Mouse (Mus musculus) MEL (cell line): ENCODE data around the gene Vars. TPM values are rescaled to one million over a fixed set of nuclear protein-coding genes. Genes with fewer than 3 reads are reported as not detected.

Experiments used
- DNase-seq: peaks from one replicate; pipeline ENCODE4 v3.0.0; 2011; ENCODE audit warnings: low read depth, low spot score
- H3K27ac ChIP-seq: 2 replicates; pipeline ENCODE4 v1.5.1; 2012; ENCODE audit warnings: low read depth, mild to moderate bottlenecking, control low read depth, low read length, moderate library complexity; ENCODE audit not compliant: control insufficient read depth
- H3K27me3 ChIP-seq, 2 experiments: fragments of 150-350 bp in 1 of 2; sonication (generic) in 1 of 2; 2 replicates each; pipeline ENCODE4 v1.6.1; 2012; ENCODE audit warnings: low read length in 2 of 2, mild to moderate bottlenecking in 2 of 2, improper control_type of control experiment in 1 of 2, moderate library complexity in 1 of 2; ENCODE audit not compliant: insufficient read depth in 2 of 2, control insufficient read depth in 1 of 2
- H3K36me3 ChIP-seq, 2 experiments: 2 replicates each; pipeline ENCODE4 v1.6.1; 2012 to 2014; ENCODE audit warnings: low read length in 2 of 2, improper control_type of control experiment in 1 of 2, inconsistent platforms in 1 of 2, mild to moderate bottlenecking in 1 of 2; ENCODE audit not compliant: insufficient read depth in 2 of 2, control insufficient read depth in 1 of 2
- H3K4me1 ChIP-seq, 2 experiments: fragments of 150-350 bp in 1 of 2; sonication (generic) in 1 of 2; 2 replicates each; pipeline ENCODE4 v1.6.1; 2012; ENCODE audit warnings: low read length in 2 of 2, improper control_type of control experiment in 1 of 2, mild to moderate bottlenecking in 1 of 2; ENCODE audit not compliant: insufficient read depth in 2 of 2, control insufficient read depth in 1 of 2
- H3K4me3 ChIP-seq, 2 experiments: fragments of 150-350 bp in 1 of 2; sonication (generic) in 1 of 2; 2 replicates each; pipeline ENCODE4 v1.5.1; 2012; ENCODE audit warnings: low read depth in 2 of 2, low read length in 2 of 2, mild to moderate bottlenecking in 2 of 2, moderate library complexity in 2 of 2, control low read depth in 1 of 2, improper control_type of control experiment in 1 of 2; ENCODE audit not compliant: control insufficient read depth in 1 of 2, insufficient read depth in 1 of 2
- H3K79me2 ChIP-seq: 2 replicates; pipeline ENCODE4 v1.6.1; 2012; ENCODE audit warnings: mild to moderate bottlenecking, low read length, moderate library complexity; ENCODE audit not compliant: control insufficient read depth, poor library complexity, insufficient read depth
- H3K9ac ChIP-seq: 2 replicates; pipeline ENCODE4 v1.6.1; 2012; ENCODE audit warnings: low read depth, mild to moderate bottlenecking, control low read depth, low read length, moderate library complexity; ENCODE audit not compliant: control insufficient read depth, poor library complexity, severe bottlenecking
- H3K9me3 ChIP-seq: fragments of 150-350 bp; sonication (generic); replicated peaks from 2 replicates; pipeline ENCODE4 v1.6.1; 2012; ENCODE audit warnings: mild to moderate bottlenecking, low read length, improper control_type of control experiment, moderate library complexity; ENCODE audit not compliant: insufficient read depth
- CHD2 ChIP-seq: IDR thresholded peaks from 2 replicates; pipeline ENCODE4 v1.6.1; 2011; ENCODE audit warnings: low read length, improper control_type of control experiment
- E2F4 ChIP-seq: IDR thresholded peaks from 2 replicates; pipeline ENCODE4 v1.6.1; 2011; ENCODE audit warnings: low read depth, low read length, improper control_type of control experiment, borderline replicate concordance
- EP300 ChIP-seq, 2 experiments: IDR thresholded peaks; 2 replicates each; pipeline ENCODE4 v1.6.1; 2011; ENCODE audit warnings: improper control_type of control experiment in 2 of 2, low read length in 2 of 2, low read depth in 1 of 2, mild to moderate bottlenecking in 1 of 2
- ETS1 ChIP-seq: IDR thresholded peaks from 2 replicates; pipeline ENCODE4 v1.6.1; 2012; ENCODE audit warnings: low read depth, mild to moderate bottlenecking, inconsistent platforms, low read length, improper control_type of control experiment, moderate library complexity
- GATA1 ChIP-seq: IDR thresholded peaks from 2 replicates; pipeline ENCODE4 v1.6.1; 2011; ENCODE audit warnings: low read depth, low read length, improper control_type of control experiment
- HCFC1 ChIP-seq: IDR thresholded peaks from 2 replicates; pipeline ENCODE4 v1.6.1; 2012; ENCODE audit warnings: low read depth, mild to moderate bottlenecking, inconsistent platforms, low read length, improper control_type of control experiment, moderate library complexity
- KAT2A ChIP-seq: conservative IDR thresholded peaks from 2 replicates; pipeline ENCODE4 v1.6.1; 2012; ENCODE audit warnings: low read depth, low read length, improper control_type of control experiment, inconsistent platforms
- MAFK ChIP-seq: IDR thresholded peaks from 2 replicates; pipeline ENCODE4 v1.6.1; 2011; ENCODE audit warnings: low read depth, mild to moderate bottlenecking, low read length, improper control_type of control experiment, borderline replicate concordance
- MAX ChIP-seq: IDR thresholded peaks from 2 replicates; pipeline ENCODE4 v1.6.1; 2011; ENCODE audit warnings: low read length, improper control_type of control experiment
- MAZ ChIP-seq: IDR thresholded peaks from 2 replicates; pipeline ENCODE4 v1.6.1; 2012; ENCODE audit warnings: low read depth, mild to moderate bottlenecking, inconsistent platforms, low read length, improper control_type of control experiment
- MEF2A ChIP-seq: IDR thresholded peaks from 2 replicates; pipeline ENCODE4 v1.6.1; 2014; ENCODE audit warnings: low read depth, mild to moderate bottlenecking, inconsistent platforms, low read length, improper control_type of control experiment; ENCODE audit not compliant: poor library complexity, insufficient replicate concordance, severe bottlenecking; ENCODE audit errors: extremely low read depth
- MXI1 ChIP-seq: IDR thresholded peaks from 2 replicates; pipeline ENCODE4 v1.6.1; 2011; ENCODE audit warnings: mild to moderate bottlenecking, low read depth, low read length, improper control_type of control experiment
- NELFE ChIP-seq: IDR thresholded peaks from 2 replicates; pipeline ENCODE4 v1.6.1; 2011; ENCODE audit warnings: low read depth, low read length, improper control_type of control experiment
- POLR2A ChIP-seq, 2 experiments: IDR thresholded peaks; 2 replicates each; pipeline ENCODE4 v1.6.1; 2011 to 2012; ENCODE audit warnings: low read length in 2 of 2, mild to moderate bottlenecking in 2 of 2, control low read depth in 1 of 2, improper control_type of control experiment in 1 of 2, low read depth in 1 of 2, moderate library complexity in 1 of 2; ENCODE audit not compliant: control insufficient read depth in 1 of 2, insufficient read depth in 1 of 2, poor library complexity in 1 of 2
- POLR2AphosphoS2 ChIP-seq: IDR thresholded peaks from 2 replicates; pipeline ENCODE4 v1.6.1; 2011; ENCODE audit warnings: low read length, improper control_type of control experiment
- RAD21 ChIP-seq: IDR thresholded peaks from 2 replicates; pipeline ENCODE4 v1.6.1; 2011; ENCODE audit warnings: mild to moderate bottlenecking, low read depth, low read length, improper control_type of control experiment
- RCOR1 ChIP-seq: IDR thresholded peaks from 2 replicates; pipeline ENCODE4 v1.6.1; 2012; ENCODE audit warnings: low read depth, mild to moderate bottlenecking, inconsistent platforms, low read length, improper control_type of control experiment
- SIN3A ChIP-seq: IDR thresholded peaks from 2 replicates; pipeline ENCODE4 v1.6.1; 2012; ENCODE audit warnings: low read length, improper control_type of control experiment, inconsistent platforms
- SMC3 ChIP-seq: IDR thresholded peaks from 2 replicates; pipeline ENCODE4 v1.6.1; 2011; ENCODE audit warnings: low read depth, low read length, improper control_type of control experiment
- TBP ChIP-seq: IDR thresholded peaks from 2 replicates; pipeline ENCODE4 v1.8.0; 2011; ENCODE audit warnings: low read depth, low read length, improper control_type of control experiment
- TCF12 ChIP-seq: IDR thresholded peaks from 2 replicates; pipeline ENCODE4 v1.6.1; 2014; ENCODE audit warnings: low read depth, mild to moderate bottlenecking, inconsistent platforms, low read length, improper control_type of control experiment, moderate library complexity
- UBTF ChIP-seq: IDR thresholded peaks from 2 replicates; pipeline ENCODE4 v1.6.1; 2012; ENCODE audit warnings: low read depth, mild to moderate bottlenecking, inconsistent platforms, low read length, improper control_type of control experiment, moderate library complexity, borderline replicate concordance; ENCODE audit not compliant: insufficient read depth
- USF1 ChIP-seq: IDR thresholded peaks from 2 replicates; pipeline ENCODE4 v1.6.1; 2014; ENCODE audit warnings: low read depth, mild to moderate bottlenecking, inconsistent platforms, low read length, improper control_type of control experiment, moderate library complexity
- ZMIZ1 ChIP-seq: IDR thresholded peaks from 2 replicates; pipeline ENCODE4 v1.6.1; 2012; ENCODE audit warnings: low read depth, mild to moderate bottlenecking, inconsistent platforms, low read length, improper control_type of control experiment, moderate library complexity
- polyA plus RNA-seq, 2 experiments: library from polyadenylated mRNA; stranded (reverse) in 1 of 2; unstranded in 1 of 2; fragments of >175 nt in 1 of 2; fragments of >200 nt in 1 of 2; gene quantifications; 2 replicates each; pipeline versions ENCODE4 v1.2.1 to v1.2.4; 2012; ENCODE audit warnings: low replicate concordance in 2 of 2, low read depth in 1 of 2; ENCODE audit not compliant: insufficient read length in 2 of 2, insufficient read depth in 1 of 2, missing spikeins in 1 of 2
- total RNA-seq: library from RNA; depleted of rRNA; stranded (reverse); fragments of 300-350 nt; gene quantifications from 2 replicates; pipeline ENCODE4 v1.2.3, GENCODE M21; 2012

Vars gene
- total and polyA plus RNA-seq, 3 experiments, result 149 to 251 TPM; not detected in 1

DNA sequence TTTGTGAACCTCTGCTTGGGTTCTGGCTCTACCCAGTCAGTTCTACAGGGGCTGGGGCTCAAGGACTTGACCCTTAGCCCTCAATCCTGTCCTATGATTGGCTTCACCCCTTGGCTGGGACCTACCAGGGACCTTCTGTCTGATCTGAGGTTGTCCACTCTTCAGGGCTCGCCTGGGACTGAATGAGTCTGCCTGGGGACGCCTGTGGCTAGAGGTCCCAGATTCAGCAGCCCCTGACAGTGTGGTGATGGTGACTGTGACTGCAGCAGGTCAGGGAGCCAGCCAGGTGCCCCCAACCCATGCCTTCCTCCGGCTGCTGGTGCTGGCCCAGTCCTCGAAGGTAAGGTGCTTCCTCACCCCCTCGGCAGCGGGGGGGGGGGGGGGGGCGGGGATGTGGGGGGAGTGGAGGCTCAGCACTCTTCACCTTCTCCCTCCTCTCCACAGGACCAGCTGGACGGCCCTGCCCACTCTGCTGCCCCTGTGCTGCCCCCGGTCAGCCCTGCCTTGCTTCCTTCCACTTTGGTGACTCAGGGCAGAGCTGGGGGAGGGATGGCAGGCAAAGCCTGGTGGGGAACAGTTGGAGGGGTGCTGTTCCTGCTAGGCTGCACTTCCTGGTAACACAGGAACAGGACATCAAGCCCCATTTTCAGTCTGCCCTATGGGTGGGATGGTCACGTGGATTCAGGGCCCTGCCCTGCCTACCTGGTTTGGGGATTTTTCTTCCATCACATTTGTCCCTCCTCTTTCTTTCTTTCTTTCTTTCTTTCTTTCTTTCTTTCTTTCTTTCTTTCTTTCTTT lies 24.1 kb downstream of the Vars start (continued):
- TF ChIP-seq USF1 (peak; percentile 81), EP300 (IDR thresholded peaks at IDR 0.05; ENCODE audit: low read depth in 1 of 2, low read length in 2 of 2) (peak in 1 of 2 experiments; percentile 23; a peak in 1 of 4 replicates)

DNA sequence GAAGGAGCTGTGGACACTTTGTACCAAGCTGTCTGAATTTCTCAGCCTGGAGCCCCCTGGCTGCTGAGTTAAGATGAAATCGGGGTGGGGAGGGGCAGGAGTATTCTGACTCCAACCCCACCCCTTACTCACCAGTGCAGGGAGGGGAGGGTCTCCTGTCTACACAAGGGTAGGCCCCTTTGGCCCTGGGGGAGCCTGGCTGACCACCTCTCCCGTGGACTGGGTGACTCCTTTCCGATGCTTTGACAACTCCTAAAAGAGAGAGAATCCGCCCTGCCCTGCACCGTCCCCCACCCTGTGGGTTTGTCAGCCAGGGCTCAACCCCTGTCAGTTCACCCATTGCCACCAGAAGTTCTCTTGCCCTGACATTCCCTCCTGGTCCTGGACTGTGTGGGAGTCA lies 25.4 kb downstream of the Vars start:
- peaks cover 17 to 55% of the 10 kb centered on the region in 2 experiments; a peak in 3 of 4 replicates for H3K4me1 ChIP-seq
- H3K9ac ChIP-seq, result peak overlapping the region; percentile 63
- H3K79me2 ChIP-seq, result peaks cover 39% of the 10 kb centered on the region
- no peaks in the 10 kb centered on the region for H3K27me3 ChIP-seq
- H3K36me3 ChIP-seq, result peaks cover 0 to 46% of the 10 kb centered on the region in 2 experiments; a peak in 2 of 4 replicates
- H3K9me3 ChIP-seq, result no peaks in the 10 kb centered on the region
- H3K27ac ChIP-seq, result peak overlapping the region; percentile 62
- no peak for DNase-seq
- H3K4me3 ChIP-seq, result peak overlapping the region; percentile 42 to 45
- no peak for TF ChIP-seq MAFK
- no peak for TF ChIP-seq ETS1
- TF ChIP-seq MEF2A, result no peak
- TF ChIP-seq SMC3, result peak; percentile 0
- no peak for TF ChIP-seq TCF12
- peak; percentile 12; the same call in 1 of the 2 replicates for TF ChIP-seq ZMIZ1
- no peak for TF ChIP-seq RCOR1

DNA sequence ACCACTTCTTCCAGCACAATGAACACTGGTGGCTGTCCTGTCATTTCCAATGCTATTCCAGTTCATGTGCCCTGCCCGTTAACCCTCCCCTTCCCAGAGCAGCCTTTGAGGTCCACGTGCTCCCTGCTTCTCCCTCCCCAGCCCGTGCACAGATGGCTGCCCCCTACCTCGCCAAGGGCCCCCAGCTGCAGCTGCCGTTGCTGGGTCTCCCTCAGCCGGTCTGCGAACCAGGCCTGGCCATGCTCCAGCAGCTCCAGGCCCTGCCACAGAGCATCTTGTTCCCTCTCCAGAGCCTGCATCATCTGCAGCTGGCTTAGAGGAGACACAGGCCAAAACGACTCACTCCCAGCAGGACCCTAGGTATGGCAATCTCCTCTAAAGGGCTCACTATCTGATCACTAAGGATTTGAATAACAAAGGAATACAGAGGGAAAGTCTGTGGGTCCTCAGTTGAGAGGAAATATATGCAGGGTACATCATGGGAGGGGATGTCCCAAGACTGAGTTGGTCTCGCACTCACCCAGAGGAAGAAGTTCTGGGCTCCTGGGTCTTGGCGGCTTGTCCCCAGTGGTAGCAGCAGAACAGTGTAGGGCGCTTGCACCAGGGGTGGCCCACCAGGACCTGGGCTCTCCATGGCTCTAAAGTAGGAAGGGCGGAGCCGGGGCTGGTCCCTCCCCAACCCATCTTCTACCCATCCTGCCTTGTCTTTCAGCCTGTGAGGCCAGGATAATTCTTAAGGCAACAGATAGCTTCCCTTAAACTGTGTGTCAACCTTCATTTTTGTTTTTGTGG lies 26.7 kb downstream of the Vars start, which contains the start of gene Sapcd1:
Gene Sapcd1, minus strand, starts transcription at position 740 of the 792 bp plus-strand sequence.
- H3K4me1 ChIP-seq, result peaks cover 17 to 49% of the 10 kb centered on the region in 2 experiments; a peak in 3 of 4 replicates
- no peaks in the 10 kb centered on the region for H3K27me3 ChIP-seq
- peaks cover 0 to 43% of the 10 kb centered on the region in 2 experiments; a peak in 2 of 4 replicates for H3K36me3 ChIP-seq
- peak within 1 kb of the TSS; percentile 85 for H3K27ac ChIP-seq
- DNase-seq, result peak; percentile 88
- H3K9me3 ChIP-seq, result no peaks in the 10 kb centered on the region
- H3K79me2 ChIP-seq, result peaks cover 39% of the 10 kb centered on the region
- H3K9ac ChIP-seq, result peak within 1 kb of the TSS; percentile 77
- H3K4me3 ChIP-seq, result peak within 1 kb of the TSS; percentile 66 to 69
- TF ChIP-seq POLR2AphosphoS2, result peak; percentile 46; the same call in 1 of the 2 replicates
- peak; percentile 73; the same call in 1 of the 2 replicates for TF ChIP-seq NELFE
- TF ChIP-seq UBTF, result no peak
- peak; percentile 88 for TF ChIP-seq TBP
- TF ChIP-seq GATA1, result peak; percentile 31; the same call in 1 of the 2 replicates
- TF ChIP-seq TCF12, result peak; percentile 41; the same call in 1 of the 2 replicates
- TF ChIP-seq MAX, result peak; percentile 67
- peak; percentile 37 to 86; a peak in 2 of 4 replicates for TF ChIP-seq POLR2A (IDR thresholded peaks at IDR 0.05; ENCODE audit: control insufficient read depth in 1 of 2, insufficient read depth in 1 of 2, low read depth in 1 of 2, low read length in 2 of 2, poor library complexity in 1 of 2)
- TF ChIP-seq CHD2, result no peak
- no peak for TF ChIP-seq KAT2A
- peak in 1 of 2 experiments; percentile 59; a peak in 1 of 4 replicates for TF ChIP-seq EP300 (IDR thresholded peaks at IDR 0.05; ENCODE audit: low read depth in 1 of 2, low read length in 2 of 2)
- TF ChIP-seq E2F4, result no peak
- TF ChIP-seq RAD21, result no peak
- TF ChIP-seq HCFC1, result no peak
- 0 out of 2 replicates have a peak, but pooled peaks have one; percentile 27 for TF ChIP-seq MAZ
- no peak for TF ChIP-seq RCOR1
- peak; percentile 70; the same call in 1 of the 2 replicates for TF ChIP-seq ZMIZ1
- 0 out of 2 replicates have a peak, but pooled peaks have one; percentile 20 for TF ChIP-seq MXI1
- TF ChIP-seq USF1, result 0 out of 2 replicates have a peak, but pooled peaks have one; percentile 9
- TF ChIP-seq SIN3A, result peak; percentile 38; the same call in 1 of the 2 replicates
- 0 out of 2 replicates have a peak, but pooled peaks have one; percentile 7 for TF ChIP-seq ETS1
